Comparison of ENCODE assay signal across 8 mouse cellular contexts in genomic region chr5:122989001-122989525, GRCm38 (mm10). TPM values are rescaled to one million over a fixed set of nuclear protein-coding genes. Genes with fewer than 3 reads are reported as not detected.
DNase-seq lines count a peak whose midpoint lies in the region; ATAC-seq and TF ChIP-seq lines count a peak whose summit lies in the region.

No protein-coding gene starts in this region.

- peak; percentile 60; the same call in 1 of the 2 replicates for ATAC-seq in embryonic facial prominence, embryonic 13.5 days (ENCODE audit: insufficient number of reproducible peaks, insufficient read depth, low FRiP score, low TSS enrichment, low read depth)
- ATAC-seq in heart, embryonic 13.5 days (ENCODE audit: extremely low read depth, insufficient number of reproducible peaks, low FRiP score, low TSS enrichment), result peak; percentile 17; the same call in 1 of the 2 replicates
- ATAC-seq in kidney, postnatal 0 days (replicated peaks; ENCODE audit: low FRiP score, low read depth), result peak; percentile 47; the same call in 1 of the 2 replicates
- peak; percentile 35; the same call in 1 of the 2 replicates for ATAC-seq in liver, embryonic 15.5 days (ENCODE audit: insufficient read depth)
- ATAC-seq in neural tube, embryonic 11.5 days (ENCODE audit: insufficient read depth, low FRiP score, low TSS enrichment), result peak; percentile 64; the same call in 1 of the 2 replicates
- peak; percentile 64 for ATAC-seq in stomach, embryonic 16.5 days (ENCODE audit: insufficient read depth, low FRiP score)

- peak overlapping the region; percentile 98 for H3K4me2 ChIP-seq in embryonic facial prominence, embryonic 13.5 days
- peak overlapping the region; percentile 99 for H3K4me2 ChIP-seq in heart, embryonic 13.5 days
- H3K4me2 ChIP-seq in kidney, postnatal 0 days (ENCODE audit: low read length), result peak overlapping the region; percentile 93
- peak overlapping the region; percentile 91 for H3K4me2 ChIP-seq in liver, embryonic 15.5 days
- H3K4me2 ChIP-seq in neural tube, embryonic 11.5 days (ENCODE audit: low read depth), result peak overlapping the region; percentile 95
- peak overlapping the region; percentile 99 for H3K4me2 ChIP-seq in stomach, embryonic 16.5 days (ENCODE audit: low read depth, low read length)

- H3K4me1 ChIP-seq in embryonic facial prominence, embryonic 13.5 days, result peaks cover 56% of the 10 kb centered on the region
- H3K4me1 ChIP-seq in heart, embryonic 13.5 days, result peaks cover 62% of the 10 kb centered on the region
- peaks cover 27% of the 10 kb centered on the region for H3K4me1 ChIP-seq in kidney, postnatal 0 days (replicated peaks; ENCODE audit: insufficient read depth, low read length)
- peaks cover 43% of the 10 kb centered on the region for H3K4me1 ChIP-seq in liver, embryonic 15.5 days (replicated peaks)
- peaks cover 44% of the 10 kb centered on the region for H3K4me1 ChIP-seq in neural tube, embryonic 11.5 days (ENCODE audit: control insufficient read depth, insufficient read depth, low read length)
- peaks cover 22% of the 10 kb centered on the region for H3K4me1 ChIP-seq in stomach, embryonic 16.5 days (ENCODE audit: control insufficient read depth, insufficient read depth, low read length)

- no peaks in the 10 kb centered on the region for H3K9me3 ChIP-seq in embryonic facial prominence, embryonic 13.5 days
- no peaks in the 10 kb centered on the region for H3K9me3 ChIP-seq in heart, embryonic 13.5 days
- no peaks in the 10 kb centered on the region for H3K9me3 ChIP-seq in kidney, postnatal 0 days (replicated peaks; ENCODE audit: low read length)
- no peaks in the 10 kb centered on the region for H3K9me3 ChIP-seq in liver, embryonic 15.5 days (replicated peaks)
- H3K9me3 ChIP-seq in neural tube, embryonic 11.5 days (ENCODE audit: control insufficient read depth, low read length), result no peaks in the 10 kb centered on the region
- no peaks in the 10 kb centered on the region for H3K9me3 ChIP-seq in stomach, embryonic 16.5 days (replicated peaks; ENCODE audit: control insufficient read depth, low read length)

- peak overlapping the region; percentile 84 for H3K27ac ChIP-seq in embryonic facial prominence, embryonic 13.5 days
- peak overlapping the region; percentile 93 for H3K27ac ChIP-seq in heart, embryonic 13.5 days (replicated peaks)
- peak overlapping the region; percentile 94 for H3K27ac ChIP-seq in kidney, postnatal 0 days
- H3K27ac ChIP-seq in liver, embryonic 15.5 days (replicated peaks), result peak overlapping the region; percentile 66; the same call in 1 of the 2 replicates
- peak overlapping the region; percentile 78 for H3K27ac ChIP-seq in neural tube, embryonic 11.5 days (ENCODE audit: low read depth, low read length)
- H3K27ac ChIP-seq in stomach, embryonic 16.5 days (ENCODE audit: low read length), result peak overlapping the region; percentile 73

- peak; percentile 88 to 90 for DNase-seq in B cell, adult 2 months
- DNase-seq in adrenal gland, postnatal 36 days, result peak; percentile 77 to 84
- peak; percentile 80 for DNase-seq in kidney, postnatal 0 days (ENCODE audit: low spot score)
- DNase-seq in neural tube, embryonic 11.5 days (ENCODE audit: low spot score), result peak; percentile 83

- under 1% methylated on average over 36 of the region's 39 CpGs for WGBS in embryonic facial prominence, embryonic 13.5 days
- 0% methylated on average over 36 of the region's 39 CpGs for WGBS in heart, embryonic 13.5 days
- WGBS in kidney, postnatal 0 days, result under 1% methylated on average over 34 of the region's 39 CpGs
- WGBS in liver, embryonic 15.5 days (ENCODE audit: insufficient replicate concordance), result under 1% methylated on average over 39 of the region's 39 CpGs
- WGBS in neural tube, embryonic 11.5 days, result 0% methylated on average over 33 of the region's 39 CpGs
- under 1% methylated on average over 34 of the region's 39 CpGs for WGBS in stomach, embryonic 16.5 days

- H3K36me3 ChIP-seq in embryonic facial prominence, embryonic 13.5 days, result no peaks in the 10 kb centered on the region
- no peaks in the 10 kb centered on the region for H3K36me3 ChIP-seq in heart, embryonic 13.5 days
- no peaks in the 10 kb centered on the region for H3K36me3 ChIP-seq in kidney, postnatal 0 days (ENCODE audit: insufficient read depth, low read length)
- no peaks in the 10 kb centered on the region for H3K36me3 ChIP-seq in liver, embryonic 15.5 days (replicated peaks)
- H3K36me3 ChIP-seq in neural tube, embryonic 11.5 days (ENCODE audit: control insufficient read depth, insufficient read depth, low read length), result no peaks in the 10 kb centered on the region
- no peaks in the 10 kb centered on the region for H3K36me3 ChIP-seq in stomach, embryonic 16.5 days (ENCODE audit: control insufficient read depth, insufficient read depth, low read length)

- peak overlapping the region; percentile 66 for H3K4me3 ChIP-seq in embryonic facial prominence, embryonic 13.5 days
- H3K4me3 ChIP-seq in heart, embryonic 13.5 days, result peak overlapping the region; percentile 80
- peak overlapping the region; percentile 76 for H3K4me3 ChIP-seq in kidney, postnatal 0 days (replicated peaks; ENCODE audit: low read depth, low read length)
- peak overlapping the region; percentile 70 for H3K4me3 ChIP-seq in liver, embryonic 15.5 days (replicated peaks)
- peak overlapping the region; percentile 68 for H3K4me3 ChIP-seq in neural tube, embryonic 11.5 days (ENCODE audit: low read depth, low read length)
- peak overlapping the region; percentile 74 for H3K4me3 ChIP-seq in stomach, embryonic 16.5 days (replicated peaks; ENCODE audit: low read length)

- H3K9ac ChIP-seq in embryonic facial prominence, embryonic 13.5 days, result peak overlapping the region; percentile 81
- peak overlapping the region; percentile 93 for H3K9ac ChIP-seq in heart, embryonic 13.5 days
- peak overlapping the region; percentile 86 for H3K9ac ChIP-seq in kidney, postnatal 0 days (ENCODE audit: low read depth, low read length)
- peak overlapping the region; percentile 60 for H3K9ac ChIP-seq in liver, embryonic 15.5 days
- H3K9ac ChIP-seq in neural tube, embryonic 11.5 days (ENCODE audit: low read length), result peak overlapping the region; percentile 78
- peak overlapping the region; percentile 87 for H3K9ac ChIP-seq in stomach, embryonic 16.5 days (ENCODE audit: low read length)

- no peak for TF ChIP-seq CTCF in kidney, postnatal 0 days (IDR thresholded peaks at IDR 0.05; ENCODE audit: low read depth)

- H3K27me3 ChIP-seq in embryonic facial prominence, embryonic 13.5 days, result no peaks in the 10 kb centered on the region; the same call in 1 of the 2 replicates
- peaks cover 12% of the 10 kb centered on the region; the same call in 1 of the 2 replicates for H3K27me3 ChIP-seq in heart, embryonic 13.5 days (replicated peaks)
- H3K27me3 ChIP-seq in kidney, postnatal 0 days (ENCODE audit: insufficient read depth, low read length), result no peaks in the 10 kb centered on the region
- H3K27me3 ChIP-seq in liver, embryonic 15.5 days, result peaks cover 46% of the 10 kb centered on the region
- no peaks in the 10 kb centered on the region for H3K27me3 ChIP-seq in neural tube, embryonic 11.5 days (ENCODE audit: control insufficient read depth, insufficient read depth, low read length)
- no peaks in the 10 kb centered on the region for H3K27me3 ChIP-seq in stomach, embryonic 16.5 days (ENCODE audit: control insufficient read depth, insufficient read depth, low read length)

RNA-seq across cellular contexts. Expression of gene Kdm2b, which starts 0.6 kb away (rescaled TPM):
- total RNA-seq in adrenal gland, postnatal 36 days (2021), result 10 to 100 TPM; 13.4 to 14.7 TPM
- polyA plus RNA-seq in embryonic facial prominence, embryonic 13.5 days (2015; fragmentation: Nextera tagmentation; extraction: Ambion mirVana), result 61.6 and 61.9 TPM in 2 replicates
- 26.3 and 28.2 TPM in 2 replicates for polyA plus RNA-seq in heart, embryonic 13.5 days (2015; fragmentation: Nextera tagmentation; extraction: Ambion mirVana)
- 62.5 and 66.1 TPM in 2 replicates for polyA plus RNA-seq in kidney, postnatal 0 days (2015; fragmentation: Nextera tagmentation; extraction: Ambion mirVana)
- 15.0 and 15.6 TPM in 2 replicates for polyA plus RNA-seq in liver, embryonic 15.5 days (2015; fragmentation: Nextera tagmentation; extraction: Ambion mirVana)
- polyA plus RNA-seq in neural tube, embryonic 11.5 days (2014; fragmentation: Nextera tagmentation; extraction: Ambion mirVana), result 70.3 and 74.1 TPM in 2 replicates
- 33.2 and 37.4 TPM in 2 replicates for polyA plus RNA-seq in stomach, embryonic 16.5 days (2015; fragmentation: Nextera tagmentation; extraction: Ambion mirVana)

RNA-seq across cellular contexts. Expression of gene Orai1, which starts 25.8 kb away (rescaled TPM):
- 10 to 100 TPM in 1 of 2 experiments, 1 to 10 TPM in 1; 9.2 to 12.3 TPM for total RNA-seq in adrenal gland, postnatal 36 days (2021)
- 10.4 and 12.5 TPM in 2 replicates for polyA plus RNA-seq in embryonic facial prominence, embryonic 13.5 days (2015; fragmentation: Nextera tagmentation; extraction: Ambion mirVana)
- polyA plus RNA-seq in heart, embryonic 13.5 days (2015; fragmentation: Nextera tagmentation; extraction: Ambion mirVana), result 19.1 TPM in 2 replicates
- polyA plus RNA-seq in kidney, postnatal 0 days (2015; fragmentation: Nextera tagmentation; extraction: Ambion mirVana), result 22.5 and 23.4 TPM in 2 replicates
- polyA plus RNA-seq in liver, embryonic 15.5 days (2015; fragmentation: Nextera tagmentation; extraction: Ambion mirVana), result 7.8 and 8.3 TPM in 2 replicates
- 8.5 and 8.7 TPM in 2 replicates for polyA plus RNA-seq in neural tube, embryonic 11.5 days (2014; fragmentation: Nextera tagmentation; extraction: Ambion mirVana)
- polyA plus RNA-seq in stomach, embryonic 16.5 days (2015; fragmentation: Nextera tagmentation; extraction: Ambion mirVana), result 16.6 and 18.3 TPM in 2 replicates

RNA-seq across cellular contexts. Expression of gene Morn3, which starts 57.8 kb away (rescaled TPM):
- not detected for total RNA-seq in adrenal gland, postnatal 36 days (2021)
- not detected in 2 replicates for polyA plus RNA-seq in embryonic facial prominence, embryonic 13.5 days (2015; fragmentation: Nextera tagmentation; extraction: Ambion mirVana)
- polyA plus RNA-seq in heart, embryonic 13.5 days (2015; fragmentation: Nextera tagmentation; extraction: Ambion mirVana), result not detected in 2 replicates
- polyA plus RNA-seq in kidney, postnatal 0 days (2015; fragmentation: Nextera tagmentation; extraction: Ambion mirVana), result 0.46 TPM in 1 of 2 replicates, not detected in the other
- not detected in 2 replicates for polyA plus RNA-seq in liver, embryonic 15.5 days (2015; fragmentation: Nextera tagmentation; extraction: Ambion mirVana)
- not detected in 2 replicates for polyA plus RNA-seq in neural tube, embryonic 11.5 days (2014; fragmentation: Nextera tagmentation; extraction: Ambion mirVana)
- polyA plus RNA-seq in stomach, embryonic 16.5 days (2015; fragmentation: Nextera tagmentation; extraction: Ambion mirVana), result 1.0 TPM in 1 of 2 replicates, not detected in the other

Comparison
In these comparisons a context has a peak if more than half of its experiments do, and no peak if none do; other contexts are left out.
1. Peak in every context shown above with its lines: DNase-seq, ATAC-seq, H3K4me3 ChIP-seq and H3K27ac ChIP-seq.